Mouse (Mus musculus) cerebellum, postnatal 36 days (tissue): Measurements from ENCODE around the gene Mat2b.
"Not testable (repeated sequence)": the region's sequence is repeated elsewhere in the genome, so short reads cannot be mapped to it uniquely, and the experiment has no call there.

Source experiments
- DNase-seq, 2 experiments: peaks; one replicate each; pipeline ENCODE4 v3.0.0; 2021 to 2022; ENCODE audit warnings: mixed read lengths in 2 of 2

The Mat2b gene

DNA sequence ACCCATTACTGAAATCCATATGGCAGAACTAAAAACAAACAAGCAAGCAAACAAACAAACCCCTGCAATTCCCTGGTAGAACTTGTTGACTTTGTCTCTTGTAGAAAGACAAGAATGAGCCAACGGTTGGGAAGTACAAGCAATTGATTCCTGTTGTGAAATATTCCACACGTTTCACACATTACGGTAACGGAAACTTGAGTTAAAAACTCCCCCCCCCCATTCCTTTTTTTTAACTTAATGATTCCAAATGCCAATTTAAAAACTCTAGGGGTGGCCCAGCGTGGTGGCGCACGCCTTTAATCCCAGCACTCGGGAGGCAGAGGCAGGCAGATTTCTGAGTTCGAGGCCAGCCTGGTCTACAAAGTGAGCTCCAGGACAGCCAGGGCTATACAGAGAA is at the start of gene Mat2b:
Mat2b (minus strand) TSS at position 101 of the 400 bp plus-strand sequence.
- no peak for DNase-seq

DNA sequence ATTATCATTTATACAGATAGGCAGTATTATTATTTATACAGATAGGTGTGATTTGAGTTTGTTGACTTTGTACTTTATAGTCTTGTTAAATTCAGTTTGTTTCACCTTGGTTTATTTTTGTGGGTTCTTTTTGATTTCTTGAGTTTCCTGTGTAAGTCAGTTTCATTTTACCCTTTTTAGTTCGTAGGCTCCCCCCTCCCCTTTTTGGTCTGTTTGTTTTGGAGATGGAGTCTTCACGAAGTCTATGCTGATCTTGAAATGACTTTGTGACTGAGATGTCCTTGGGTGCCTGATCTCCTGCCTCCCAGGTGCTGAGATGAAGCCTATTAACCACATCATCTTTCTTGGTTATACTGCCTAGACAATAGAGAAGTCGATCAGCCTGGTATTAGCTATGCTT is 49.3 kb upstream of the Mat2b start:
- no peak for DNase-seq

GRCm38 (mm10) chr11:40741605-40742262 is 46.7 kb upstream of the Mat2b start:
- DNase-seq, result no peak

DNA sequence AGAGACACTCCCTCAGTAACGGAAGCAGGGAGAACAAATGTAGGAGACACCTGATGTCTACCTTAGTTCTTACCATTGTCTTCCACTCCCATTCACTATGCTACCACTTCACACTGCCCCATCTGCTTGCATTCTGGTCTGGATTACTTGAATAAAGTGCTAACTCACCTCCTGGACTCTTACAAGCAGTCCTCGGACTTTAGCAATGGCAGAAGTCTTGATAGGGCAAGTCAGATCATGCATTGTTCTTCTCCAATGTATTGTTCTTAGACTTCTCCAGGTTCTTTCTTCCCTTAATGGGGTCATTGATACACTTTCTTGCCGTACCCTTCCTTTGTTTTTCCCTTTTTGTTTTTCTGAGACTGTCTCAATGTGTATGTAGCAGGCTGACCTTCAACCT is 42.4 kb upstream of the Mat2b start:
- no peak for DNase-seq

- DNase-seq, result no peak
Measured at GRCm38 (mm10) chr11:40734251-40734752, 39.3 kb upstream of the Mat2b start.

GRCm38 (mm10) chr11:40733339-40734174 is 38.6 kb upstream of the Mat2b start, which contains the start of the genes Hmmr and Nudcd2:
Hmmr (minus strand) TSS chr11:40733422.
Nudcd2 (plus strand) TSS chr11:40733667.
- DNase-seq, result peak; percentile 90 to 95

DNA sequence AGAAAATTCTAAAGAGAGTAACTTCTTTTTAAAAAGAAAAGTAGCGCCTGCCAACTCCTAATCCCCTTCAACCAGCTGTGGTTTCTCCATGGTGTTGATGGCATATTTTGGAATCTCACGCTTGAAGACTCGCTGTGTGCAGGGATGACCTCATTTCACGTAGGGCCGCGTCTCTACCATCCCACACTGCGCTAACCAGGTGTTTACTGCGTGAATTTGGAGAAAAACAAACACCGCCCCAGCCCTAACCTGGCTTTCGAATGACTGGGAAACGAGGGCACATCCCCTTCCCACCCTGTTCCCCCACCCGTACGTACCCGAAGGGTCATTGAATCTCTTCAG is 38.0 kb upstream of the Mat2b start:
- DNase-seq, result no peak

- no peak for DNase-seq
Measured at GRCm38 (mm10) chr11:40718324-40718723, 23.3 kb upstream of the Mat2b start.

DNA sequence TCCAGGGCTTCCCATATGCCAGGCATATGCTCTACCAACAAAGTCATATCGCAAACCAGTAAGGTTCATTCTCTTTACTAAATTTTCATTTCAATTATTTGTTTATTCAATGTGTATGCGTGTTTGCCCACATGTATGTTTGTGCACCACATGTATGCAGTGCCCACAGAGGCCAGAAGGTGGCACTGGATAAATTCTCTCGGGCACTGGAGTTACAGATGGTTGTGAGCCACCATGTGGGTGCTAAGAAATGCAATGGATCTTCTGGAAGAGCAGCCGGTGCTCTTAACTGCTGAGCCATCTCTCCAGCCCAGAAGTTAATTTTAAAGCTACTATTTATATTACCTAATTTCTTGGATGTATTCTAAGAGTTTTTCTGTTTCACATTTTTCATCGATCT is 20.5 kb upstream of the Mat2b start:
- no peak for DNase-seq

GRCm38 (mm10) chr11:40713858-40714257 is 18.9 kb upstream of the Mat2b start:
- no peak for DNase-seq

DNA sequence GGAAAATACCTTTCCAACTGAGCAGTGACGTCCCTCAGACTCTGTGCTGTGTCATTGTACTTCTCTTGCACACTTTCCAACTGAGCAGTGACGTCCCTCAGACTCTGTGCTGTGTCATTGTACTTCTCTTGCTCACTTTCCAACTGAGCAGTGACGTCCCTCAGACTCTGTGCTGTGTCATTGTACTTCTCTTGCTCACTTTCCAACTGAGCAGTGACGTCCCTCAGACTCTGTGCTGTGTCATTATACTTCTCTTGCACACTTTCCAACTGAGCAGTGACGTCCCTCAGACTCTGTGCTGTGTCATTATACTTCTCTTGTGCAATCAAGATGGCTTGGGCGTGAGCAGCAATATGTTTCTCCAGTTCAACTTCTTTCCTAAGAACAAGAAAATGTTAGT is 14.9 kb upstream of the Mat2b start:
- DNase-seq, result not testable (repeated sequence)

DNA sequence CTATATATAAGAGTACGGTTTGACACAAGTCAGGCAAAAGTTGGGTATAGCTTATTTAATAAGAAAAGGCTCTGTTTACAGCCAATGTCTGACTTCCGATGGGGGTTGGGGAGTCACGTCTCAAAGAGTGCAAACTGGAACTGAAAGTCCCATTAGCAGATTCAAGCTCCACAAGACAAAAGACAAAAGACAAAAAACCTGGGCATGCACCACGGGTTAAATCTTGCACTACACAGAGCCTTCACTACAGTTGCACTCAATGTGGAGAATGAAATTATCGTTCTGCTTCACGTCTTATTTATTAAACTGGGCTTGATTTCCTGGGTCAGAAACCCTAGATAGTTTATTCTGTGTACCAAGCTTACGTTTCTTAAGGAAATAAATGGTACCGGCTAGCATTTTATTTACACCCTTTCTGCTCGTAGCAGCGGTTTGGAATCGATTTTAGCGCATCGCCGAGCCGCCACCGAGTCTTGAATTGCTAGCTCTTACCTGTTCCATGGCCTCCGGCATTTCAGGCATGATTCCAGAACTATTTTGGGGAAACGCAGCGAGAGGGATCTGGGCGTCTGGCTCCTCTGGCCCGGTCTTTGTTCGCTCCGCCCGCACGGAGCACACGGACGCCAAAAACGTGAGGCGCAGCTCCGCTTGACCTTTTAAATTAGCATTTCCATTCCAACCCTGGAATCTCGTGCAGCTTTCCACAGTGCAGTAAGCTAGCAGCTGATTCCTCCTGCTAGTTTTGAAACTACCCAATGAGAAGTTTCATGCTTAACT is 504 bp downstream of the Mat2b start:
- DNase-seq, result peak; percentile 76 to 83

DNA sequence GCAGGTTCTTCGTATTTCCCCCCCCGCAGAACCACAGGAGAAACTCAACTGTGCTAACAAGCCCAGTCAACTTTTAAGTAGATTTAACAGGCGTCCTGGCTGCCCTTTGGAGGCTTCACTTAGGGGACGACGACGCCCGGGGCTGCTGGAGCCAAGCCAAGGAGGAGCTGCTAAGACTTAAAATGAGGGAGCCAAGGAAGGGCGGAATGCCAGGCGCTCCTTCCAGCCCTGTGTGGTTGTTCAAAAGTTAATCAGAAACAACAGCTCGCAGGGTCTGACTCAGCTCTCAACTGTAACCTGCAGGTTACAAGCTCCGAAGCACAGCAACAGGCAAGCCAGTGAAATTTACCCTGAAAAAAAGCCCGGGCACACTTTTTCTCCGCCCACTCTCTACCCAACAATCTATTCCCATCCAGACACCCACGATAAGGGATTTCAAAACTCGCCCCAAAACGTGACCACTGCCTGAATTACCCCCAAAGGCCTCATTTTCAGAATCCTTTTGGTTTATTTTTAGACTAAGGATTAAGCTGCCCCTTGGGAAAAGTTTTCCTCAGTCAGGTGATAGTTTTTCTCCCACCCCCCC is 1.5 kb downstream of the Mat2b start:
- peak; percentile 53 to 57 for DNase-seq

DNA sequence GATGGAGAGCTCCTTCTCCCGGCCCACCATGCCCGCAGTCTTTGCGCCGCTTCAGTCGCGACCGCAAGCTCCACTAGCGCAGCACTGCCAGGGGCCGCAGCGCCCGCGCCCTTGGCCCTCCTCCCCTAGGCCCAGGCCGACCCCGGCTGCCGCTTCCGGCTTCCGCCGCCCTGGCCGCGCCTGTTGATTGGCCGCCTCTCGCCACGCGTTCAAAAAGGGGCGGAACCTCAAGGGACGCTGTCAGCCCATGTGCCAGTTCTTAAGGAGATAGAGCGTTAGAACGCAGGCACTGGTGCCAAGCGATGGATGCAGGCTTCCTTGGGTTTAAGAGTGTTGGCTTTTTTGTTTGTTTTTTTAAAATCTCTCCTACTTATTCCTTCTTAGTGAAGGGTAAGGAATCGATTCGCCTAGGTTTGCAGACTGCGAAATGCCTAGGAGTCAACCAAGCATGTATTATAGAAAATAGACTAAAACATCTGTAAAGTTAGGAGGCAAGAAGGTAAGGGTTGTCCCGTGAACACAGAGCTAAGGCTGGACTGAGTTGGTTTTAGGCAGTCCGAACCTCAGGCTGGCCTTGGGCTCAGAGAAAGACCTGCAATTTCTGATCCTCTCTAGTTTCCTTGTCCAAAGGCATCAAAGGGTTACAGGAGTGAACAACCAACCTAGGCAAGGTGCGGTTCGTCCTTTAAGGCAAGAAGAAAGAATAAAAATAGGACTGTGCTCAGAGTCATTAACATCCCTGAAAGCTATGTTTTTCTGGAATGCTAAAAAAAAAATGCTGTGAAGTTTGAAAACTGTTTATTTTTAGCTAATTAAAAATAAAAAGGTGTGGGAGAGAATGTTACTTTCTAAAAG is 2.3 kb downstream of the Mat2b start:
- DNase-seq, result peak; percentile 91 to 93

GRCm38 (mm10) chr11:40692101-40692509 is 2.9 kb downstream of the Mat2b start:
- DNase-seq, result no peak

DNA sequence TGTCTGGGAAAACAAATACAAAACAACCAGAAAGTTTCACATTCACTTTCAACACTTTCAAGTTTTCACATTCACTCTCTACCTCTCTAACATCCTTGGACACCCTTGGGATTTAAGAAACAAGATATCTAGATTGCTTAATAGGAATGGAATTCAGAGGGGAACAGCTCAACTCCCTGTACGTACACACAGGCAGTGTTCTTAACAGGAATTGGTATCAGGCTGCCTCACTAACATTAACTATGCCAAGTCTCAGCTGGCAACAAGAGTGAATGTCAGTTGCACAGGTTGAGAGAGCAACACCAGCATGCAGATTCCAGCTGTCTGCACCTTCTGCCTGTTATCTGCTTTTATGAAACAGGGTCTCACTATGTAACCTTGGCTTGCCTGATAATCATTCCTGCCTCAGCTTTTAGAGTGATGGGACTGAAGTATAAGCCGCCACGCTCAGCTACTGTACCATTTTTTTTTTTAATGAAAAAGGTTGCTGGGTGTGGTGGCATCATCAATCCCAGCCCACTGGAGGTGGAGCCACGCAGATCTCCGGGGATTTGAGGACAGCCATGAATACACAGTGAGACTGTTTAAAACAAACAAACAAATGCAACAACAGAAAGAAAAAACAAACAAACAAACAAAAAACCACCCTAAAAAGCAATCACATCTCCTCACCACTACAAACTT is 4.4 kb downstream of the Mat2b start:
- no peak for DNase-seq

- peak in 1 of 2 experiments; percentile 18 for DNase-seq
Measured at GRCm38 (mm10) chr11:40683295-40683694, 11.7 kb downstream of the Mat2b start.

DNA sequence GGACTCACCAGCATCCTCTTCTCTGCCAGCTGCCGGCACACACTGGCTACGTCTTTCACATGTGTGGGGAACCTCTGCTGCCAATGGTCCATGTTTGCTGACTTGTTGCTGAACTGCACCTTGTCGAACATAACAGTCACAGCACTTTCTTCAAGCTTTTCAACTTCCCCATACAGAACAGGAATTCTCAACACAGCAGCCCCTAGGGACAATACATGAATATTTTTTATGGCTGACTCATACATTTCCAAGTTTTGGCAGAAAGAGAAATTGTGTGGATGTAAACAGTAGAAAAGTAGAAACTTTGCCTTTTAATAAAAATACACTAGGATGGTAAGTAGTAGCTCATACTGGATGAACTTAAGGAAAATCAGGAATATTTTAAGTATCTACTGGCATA is 12.5 kb downstream of the Mat2b start:
- DNase-seq, result no peak

DNA sequence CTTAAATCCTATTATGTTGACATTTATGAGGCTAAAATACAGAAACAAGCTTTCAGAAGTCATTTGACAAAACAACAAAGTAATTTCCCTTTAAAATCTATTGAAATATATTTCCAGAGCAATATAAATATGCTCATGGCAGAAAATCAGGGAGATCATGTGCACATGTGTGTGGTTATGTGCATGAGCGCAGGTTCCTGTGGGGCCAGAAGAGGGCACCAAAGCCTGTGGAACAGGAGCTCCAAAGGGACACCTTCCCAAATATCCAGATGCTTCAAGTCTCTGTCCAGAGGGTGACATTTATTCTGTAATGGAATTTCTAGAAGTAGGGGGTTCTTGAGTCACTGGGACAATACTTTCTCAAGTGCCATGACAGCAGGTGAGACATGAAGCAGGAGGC is 17.8 kb downstream of the Mat2b start:
- DNase-seq, result no peak

GRCm38 (mm10) chr11:40675014-40675730 is 19.8 kb downstream of the Mat2b start:
- DNase-seq, result no peak
